Mouse (Mus musculus) CH12.LX (cell line): ENCODE data around the gene Nup62.

Source experiments
- BHLHE40 ChIP-seq: IDR thresholded peaks from 2 replicates; pipeline ENCODE4 v1.6.1; 2011; ENCODE audit warnings: mild to moderate bottlenecking, low read depth, low read length, improper control_type of control experiment
- CTCF ChIP-seq, 2 experiments: IDR thresholded peaks in 1 of 2; conservative IDR thresholded peaks in 1 of 2; 2 replicates each; pipeline ENCODE4 v1.5.1; 2011 to 2012; ENCODE audit warnings: low read depth in 2 of 2, low read length in 2 of 2, improper control_type of control experiment in 1 of 2, inconsistent platforms in 1 of 2, mild to moderate bottlenecking in 1 of 2, moderate library complexity in 1 of 2
- MYC ChIP-seq: IDR thresholded peaks from 2 replicates; pipeline ENCODE4 v1.6.1; 2011; ENCODE audit warnings: low read depth, mild to moderate bottlenecking, improper control_type of control experiment, low read length
- POLR2A ChIP-seq: IDR thresholded peaks from 2 replicates; pipeline ENCODE4 v1.6.1; 2011; ENCODE audit warnings: low read depth, mild to moderate bottlenecking, improper control_type of control experiment, low read length
- USF2 ChIP-seq: conservative IDR thresholded peaks from 2 replicates; pipeline ENCODE4 v1.6.1; 2011; ENCODE audit warnings: low read depth, low read length, improper control_type of control experiment

DNA sequence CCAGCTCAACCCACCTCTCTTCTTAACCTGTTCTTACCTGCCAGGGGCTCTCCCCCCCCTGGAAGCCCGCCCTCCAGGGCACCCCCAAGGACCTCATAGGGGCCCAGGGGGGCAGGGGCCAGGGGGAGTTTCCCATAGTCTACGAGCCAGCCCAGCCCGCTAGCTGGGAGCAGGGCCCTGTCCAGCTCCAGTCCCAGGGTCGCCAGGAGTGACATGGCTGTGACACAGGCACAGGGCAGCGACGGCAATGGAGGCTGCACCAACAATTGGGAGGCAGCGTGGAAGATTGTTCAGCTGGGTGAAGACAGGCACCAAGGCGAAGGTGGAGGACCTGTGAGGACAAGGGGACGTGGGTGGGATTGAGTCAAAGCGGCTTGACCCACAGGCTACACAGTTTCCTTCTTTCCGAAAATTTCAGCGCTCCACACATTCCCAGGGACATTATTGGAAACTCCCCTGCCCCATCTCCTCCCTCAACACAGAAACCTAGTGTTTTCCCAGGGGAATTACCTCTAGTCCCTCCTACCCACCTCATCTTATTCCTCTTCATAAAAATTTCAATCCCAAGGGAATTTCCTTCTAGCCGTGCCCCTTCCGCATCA, 835 bp upstream of the Nup62 start:
- TF ChIP-seq USF2 = no peak
- no peak for TF ChIP-seq POLR2A
- no peak for TF ChIP-seq MYC
- no peak for TF ChIP-seq BHLHE40
- no peak for TF ChIP-seq CTCF (conservative IDR thresholded peaks at IDR 0.05 in 1 of 2, IDR thresholded peaks at IDR 0.05 in 1 of 2; ENCODE audit: low read depth in 2 of 2, low read length in 2 of 2)
